Mouse (Mus musculus): ENCODE results near the gene Wif1.

GRCm38 (mm10) chr10:121124481-121124880 is 90.7 kb downstream of the Wif1 start:
- TF ChIP-seq CTCF (IDR thresholded peaks at IDR 0.05; ENCODE audit: low read depth, low read length) (no peak), GATA1 (IDR thresholded peaks at IDR 0.05; ENCODE audit: borderline replicate concordance, low read length) (no peak)

Measured in G1E (cell line).